In genomic region chr3:101586794-101587193, GRCm38 (mm10) we compare ENCODE assay signal across 22 mouse cellular contexts.
"Had no signal": no experiment of that assay in that cellular context is flagged by ENCODE, and none has a peak within 500 bp of the region (broad histone marks: within the 10 kb centered on the region; RNA-seq: fewer than 3 reads in every experiment).

No protein-coding gene starts in this region.

- H3K4me2 ChIP-seq: limb, embryonic 12.5 days; limb, embryonic 15.5 days; liver, embryonic 11.5 days; lung, embryonic 14.5 days; midbrain, embryonic 12.5 days; neural tube, embryonic 13.5 days; stomach, embryonic 15.5 days had no signal

- DNase-seq: kidney, postnatal 36 days; layer of hippocampus, postnatal 36 days; left cerebral cortex, postnatal 4 days; liver, postnatal 0 days; lung, embryonic 14.5 days; retina, postnatal 1 day; right cerebral cortex, postnatal 25 days; spleen, adult 18-20 months; thymus, postnatal 25 days had no signal

- H3K9ac ChIP-seq: limb, embryonic 12.5 days; limb, embryonic 15.5 days; liver, embryonic 14.5 days; liver, postnatal 0 days; lung, embryonic 14.5 days; midbrain, embryonic 12.5 days; neural tube, embryonic 13.5 days; stomach, embryonic 15.5 days had no signal

- H3K9me3 ChIP-seq: limb, embryonic 12.5 days; limb, embryonic 15.5 days; midbrain, embryonic 12.5 days; neural tube, embryonic 13.5 days; stomach, embryonic 15.5 days had no signal

- H3K27me3 ChIP-seq: limb, embryonic 12.5 days; limb, embryonic 15.5 days; neural tube, embryonic 13.5 days; stomach, embryonic 15.5 days had no signal

- H3K4me1 ChIP-seq: limb, embryonic 12.5 days; limb, embryonic 15.5 days; midbrain, embryonic 12.5 days; neural tube, embryonic 13.5 days; stomach, embryonic 15.5 days had no signal

- ATAC-seq: liver, postnatal 0 days; lung, postnatal 0 days; midbrain, embryonic 16.5 days had no signal

- H3K27ac ChIP-seq: kidney, postnatal 0 days; left cerebral cortex, adult 2 months; limb, embryonic 12.5 days; limb, embryonic 15.5 days; liver, embryonic 14.5 days; macrophage; midbrain, embryonic 12.5 days; neural tube, embryonic 13.5 days; stomach, embryonic 15.5 days had no signal

- H3K4me3 ChIP-seq: left cerebral cortex, adult 2 months; limb, embryonic 12.5 days; limb, embryonic 15.5 days; midbrain, embryonic 12.5 days; myocyte; neural tube, embryonic 13.5 days; stomach, embryonic 15.5 days had no signal
